Mouse (Mus musculus) E14TG2a.4 (cell line): ENCODE measurements around the gene Proser3.

Experiments
- CTCF ChIP-seq: conservative IDR thresholded peaks from 2 replicates; pipeline ENCODE4 v1.5.1; 2014; ENCODE audit warnings: low read length
- NANOG ChIP-seq: IDR thresholded peaks from 2 replicates; pipeline ENCODE4 v1.6.1; 2014; ENCODE audit warnings: borderline replicate concordance, low read length, mixed read lengths
- POU5F1 ChIP-seq: IDR thresholded peaks from 2 replicates; pipeline ENCODE4 v1.6.1; 2014; ENCODE audit warnings: low read length, borderline replicate concordance

DNA sequence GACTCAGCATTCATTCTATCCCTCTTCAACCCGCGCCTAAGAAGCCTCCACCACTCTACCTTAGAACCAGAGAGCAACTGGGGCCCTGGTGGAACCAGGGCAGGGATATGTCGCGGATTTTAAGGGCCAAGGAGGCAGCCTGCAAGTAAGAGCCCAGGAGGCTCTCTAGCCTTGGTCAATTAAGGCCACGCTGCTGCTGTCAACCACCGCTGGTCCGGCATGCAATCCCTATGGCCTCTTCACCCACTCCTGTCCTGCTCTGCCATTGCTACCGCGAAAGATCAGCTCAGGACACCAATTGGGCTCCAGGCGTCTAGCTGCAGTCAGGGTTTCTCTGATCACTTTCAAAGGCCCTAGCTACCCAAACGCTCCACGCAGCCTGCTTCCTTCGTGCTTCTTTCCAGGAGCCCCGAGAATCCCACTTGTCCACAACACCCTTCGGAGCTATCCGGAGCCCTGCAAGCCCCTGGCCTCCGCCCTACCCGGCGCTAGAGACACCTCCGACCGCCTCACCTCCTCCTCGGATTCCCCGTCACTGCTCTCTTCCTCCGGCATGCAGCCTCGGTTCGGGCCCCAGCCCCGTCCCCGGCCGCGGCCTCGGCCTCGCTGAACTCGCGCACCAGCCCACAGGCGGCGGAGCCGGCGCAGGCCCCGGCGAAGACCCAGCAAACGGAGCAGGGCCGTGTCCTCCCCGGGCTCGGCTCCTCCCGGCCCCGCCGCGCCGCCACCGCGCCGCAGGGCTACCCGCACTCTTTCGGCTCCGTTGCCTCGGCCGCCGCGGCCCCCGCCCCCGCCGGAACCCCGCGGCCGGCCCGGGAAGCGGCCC is 36.0 kb upstream of the Proser3 start:
- TF ChIP-seq CTCF (no peak), POU5F1 (no peak), NANOG (no peak)
